Mouse (Mus musculus) MEL (cell line): ENCODE results near the gene Slmap. TPM values are rescaled to one million over a fixed set of nuclear protein-coding genes. Genes with fewer than 3 reads are reported as not detected.

ENCODE experiments used
- DNase-seq: peaks from one replicate; pipeline ENCODE4 v3.0.0; 2011; ENCODE audit warnings: low read depth, low spot score
- H3K27ac ChIP-seq: 2 replicates; pipeline ENCODE4 v1.5.1; 2012; ENCODE audit warnings: low read depth, mild to moderate bottlenecking, control low read depth, low read length, moderate library complexity; ENCODE audit not compliant: control insufficient read depth
- H3K27me3 ChIP-seq, 2 experiments: fragments of 150-350 bp in 1 of 2; sonication (generic) in 1 of 2; 2 replicates each; pipeline ENCODE4 v1.6.1; 2012; ENCODE audit warnings: low read length in 2 of 2, mild to moderate bottlenecking in 2 of 2, improper control_type of control experiment in 1 of 2, moderate library complexity in 1 of 2; ENCODE audit not compliant: insufficient read depth in 2 of 2, control insufficient read depth in 1 of 2
- H3K36me3 ChIP-seq, 2 experiments: 2 replicates each; pipeline ENCODE4 v1.6.1; 2012 to 2014; ENCODE audit warnings: low read length in 2 of 2, improper control_type of control experiment in 1 of 2, inconsistent platforms in 1 of 2, mild to moderate bottlenecking in 1 of 2; ENCODE audit not compliant: insufficient read depth in 2 of 2, control insufficient read depth in 1 of 2
- H3K4me1 ChIP-seq, 2 experiments: fragments of 150-350 bp in 1 of 2; sonication (generic) in 1 of 2; 2 replicates each; pipeline ENCODE4 v1.6.1; 2012; ENCODE audit warnings: low read length in 2 of 2, improper control_type of control experiment in 1 of 2, mild to moderate bottlenecking in 1 of 2; ENCODE audit not compliant: insufficient read depth in 2 of 2, control insufficient read depth in 1 of 2
- H3K4me3 ChIP-seq, 2 experiments: fragments of 150-350 bp in 1 of 2; sonication (generic) in 1 of 2; 2 replicates each; pipeline ENCODE4 v1.5.1; 2012; ENCODE audit warnings: low read depth in 2 of 2, low read length in 2 of 2, mild to moderate bottlenecking in 2 of 2, moderate library complexity in 2 of 2, control low read depth in 1 of 2, improper control_type of control experiment in 1 of 2; ENCODE audit not compliant: control insufficient read depth in 1 of 2, insufficient read depth in 1 of 2
- H3K79me2 ChIP-seq: 2 replicates; pipeline ENCODE4 v1.6.1; 2012; ENCODE audit warnings: mild to moderate bottlenecking, low read length, moderate library complexity; ENCODE audit not compliant: control insufficient read depth, poor library complexity, insufficient read depth
- H3K9ac ChIP-seq: 2 replicates; pipeline ENCODE4 v1.6.1; 2012; ENCODE audit warnings: low read depth, mild to moderate bottlenecking, control low read depth, low read length, moderate library complexity; ENCODE audit not compliant: control insufficient read depth, poor library complexity, severe bottlenecking
- H3K9me3 ChIP-seq: fragments of 150-350 bp; sonication (generic); replicated peaks from 2 replicates; pipeline ENCODE4 v1.6.1; 2012; ENCODE audit warnings: mild to moderate bottlenecking, low read length, improper control_type of control experiment, moderate library complexity; ENCODE audit not compliant: insufficient read depth
- BHLHE40 ChIP-seq: IDR thresholded peaks from 2 replicates; pipeline ENCODE4 v1.6.1; 2012; ENCODE audit warnings: low read depth, mild to moderate bottlenecking, inconsistent platforms, low read length, improper control_type of control experiment, borderline replicate concordance
- CTCF ChIP-seq, 3 experiments: IDR thresholded peaks in 2 of 3; conservative IDR thresholded peaks in 1 of 3; 2 replicates each; pipeline ENCODE4 v1.5.1; 2011 to 2012; ENCODE audit warnings: low read length in 3 of 3, low read depth in 2 of 3, mild to moderate bottlenecking in 2 of 3, improper control_type of control experiment in 1 of 3, inconsistent platforms in 1 of 3, mixed read lengths in 1 of 3, moderate library complexity in 1 of 3; ENCODE audit not compliant: control insufficient read depth in 1 of 3, insufficient read depth in 1 of 3, poor library complexity in 1 of 3, severe bottlenecking in 1 of 3
- E2F4 ChIP-seq: IDR thresholded peaks from 2 replicates; pipeline ENCODE4 v1.6.1; 2011; ENCODE audit warnings: low read depth, low read length, improper control_type of control experiment, borderline replicate concordance
- EP300 ChIP-seq, 2 experiments: IDR thresholded peaks; 2 replicates each; pipeline ENCODE4 v1.6.1; 2011; ENCODE audit warnings: improper control_type of control experiment in 2 of 2, low read length in 2 of 2, low read depth in 1 of 2, mild to moderate bottlenecking in 1 of 2
- ETS1 ChIP-seq: IDR thresholded peaks from 2 replicates; pipeline ENCODE4 v1.6.1; 2012; ENCODE audit warnings: low read depth, mild to moderate bottlenecking, inconsistent platforms, low read length, improper control_type of control experiment, moderate library complexity
- GABPA ChIP-seq: IDR thresholded peaks from 2 replicates; pipeline ENCODE4 v1.6.1; 2012; ENCODE audit warnings: low read depth, mild to moderate bottlenecking, inconsistent platforms, low read length, improper control_type of control experiment, moderate library complexity
- GATA1 ChIP-seq: IDR thresholded peaks from 2 replicates; pipeline ENCODE4 v1.6.1; 2011; ENCODE audit warnings: low read depth, low read length, improper control_type of control experiment
- HCFC1 ChIP-seq: IDR thresholded peaks from 2 replicates; pipeline ENCODE4 v1.6.1; 2012; ENCODE audit warnings: low read depth, mild to moderate bottlenecking, inconsistent platforms, low read length, improper control_type of control experiment, moderate library complexity
- JUND ChIP-seq: IDR thresholded peaks from 2 replicates; pipeline ENCODE4 v1.6.1; 2011; ENCODE audit warnings: low read depth, mild to moderate bottlenecking, improper control_type of control experiment, low read length
- MAX ChIP-seq: IDR thresholded peaks from 2 replicates; pipeline ENCODE4 v1.6.1; 2011; ENCODE audit warnings: low read length, improper control_type of control experiment
- MAZ ChIP-seq: IDR thresholded peaks from 2 replicates; pipeline ENCODE4 v1.6.1; 2012; ENCODE audit warnings: low read depth, mild to moderate bottlenecking, inconsistent platforms, low read length, improper control_type of control experiment
- MXI1 ChIP-seq: IDR thresholded peaks from 2 replicates; pipeline ENCODE4 v1.6.1; 2011; ENCODE audit warnings: mild to moderate bottlenecking, low read depth, low read length, improper control_type of control experiment
- NELFE ChIP-seq: IDR thresholded peaks from 2 replicates; pipeline ENCODE4 v1.6.1; 2011; ENCODE audit warnings: low read depth, low read length, improper control_type of control experiment
- POLR2A ChIP-seq, 2 experiments: IDR thresholded peaks; 2 replicates each; pipeline ENCODE4 v1.6.1; 2011 to 2012; ENCODE audit warnings: low read length in 2 of 2, mild to moderate bottlenecking in 2 of 2, control low read depth in 1 of 2, improper control_type of control experiment in 1 of 2, low read depth in 1 of 2, moderate library complexity in 1 of 2; ENCODE audit not compliant: control insufficient read depth in 1 of 2, insufficient read depth in 1 of 2, poor library complexity in 1 of 2
- POLR2AphosphoS2 ChIP-seq: IDR thresholded peaks from 2 replicates; pipeline ENCODE4 v1.6.1; 2011; ENCODE audit warnings: low read length, improper control_type of control experiment
- RAD21 ChIP-seq: IDR thresholded peaks from 2 replicates; pipeline ENCODE4 v1.6.1; 2011; ENCODE audit warnings: mild to moderate bottlenecking, low read depth, low read length, improper control_type of control experiment
- RCOR1 ChIP-seq: IDR thresholded peaks from 2 replicates; pipeline ENCODE4 v1.6.1; 2012; ENCODE audit warnings: low read depth, mild to moderate bottlenecking, inconsistent platforms, low read length, improper control_type of control experiment
- SIN3A ChIP-seq: IDR thresholded peaks from 2 replicates; pipeline ENCODE4 v1.6.1; 2012; ENCODE audit warnings: low read length, improper control_type of control experiment, inconsistent platforms
- TAL1 ChIP-seq: IDR thresholded peaks from 2 replicates; pipeline ENCODE4 v1.6.1; 2012; ENCODE audit warnings: mild to moderate bottlenecking, inconsistent platforms, low read length, moderate library complexity, mixed read lengths
- UBTF ChIP-seq: IDR thresholded peaks from 2 replicates; pipeline ENCODE4 v1.6.1; 2012; ENCODE audit warnings: low read depth, mild to moderate bottlenecking, inconsistent platforms, low read length, improper control_type of control experiment, moderate library complexity, borderline replicate concordance; ENCODE audit not compliant: insufficient read depth
- USF2 ChIP-seq, 2 experiments: IDR thresholded peaks; 2 replicates each; pipeline ENCODE4 v1.6.1; 2011 to 2012; ENCODE audit warnings: improper control_type of control experiment in 2 of 2, low read length in 2 of 2, borderline replicate concordance in 1 of 2, inconsistent platforms in 1 of 2, low read depth in 1 of 2, mild to moderate bottlenecking in 1 of 2; ENCODE audit not compliant: insufficient read depth in 1 of 2
- ZC3H11A ChIP-seq: IDR thresholded peaks from 2 replicates; pipeline ENCODE4 v1.6.1; 2012; ENCODE audit warnings: low read depth, mild to moderate bottlenecking, inconsistent platforms, low read length, improper control_type of control experiment
- ZKSCAN1 ChIP-seq: IDR thresholded peaks from 2 replicates; pipeline ENCODE4 v1.6.1; 2012; ENCODE audit warnings: low read depth, mild to moderate bottlenecking, inconsistent platforms, low read length, improper control_type of control experiment, moderate library complexity
- polyA plus RNA-seq, 2 experiments: library from polyadenylated mRNA; stranded (reverse) in 1 of 2; unstranded in 1 of 2; fragments of >175 nt in 1 of 2; fragments of >200 nt in 1 of 2; gene quantifications; 2 replicates each; pipeline versions ENCODE4 v1.2.1 to v1.2.4; 2012; ENCODE audit warnings: low replicate concordance in 2 of 2, low read depth in 1 of 2; ENCODE audit not compliant: insufficient read length in 2 of 2, insufficient read depth in 1 of 2, missing spikeins in 1 of 2
- total RNA-seq: library from RNA; depleted of rRNA; stranded (reverse); fragments of 300-350 nt; gene quantifications from 2 replicates; pipeline ENCODE4 v1.2.3, GENCODE M21; 2012

Gene Slmap
- total and polyA plus RNA-seq, 3 experiments: 21.4 to 41.9 TPM; not detected in 1

DNA sequence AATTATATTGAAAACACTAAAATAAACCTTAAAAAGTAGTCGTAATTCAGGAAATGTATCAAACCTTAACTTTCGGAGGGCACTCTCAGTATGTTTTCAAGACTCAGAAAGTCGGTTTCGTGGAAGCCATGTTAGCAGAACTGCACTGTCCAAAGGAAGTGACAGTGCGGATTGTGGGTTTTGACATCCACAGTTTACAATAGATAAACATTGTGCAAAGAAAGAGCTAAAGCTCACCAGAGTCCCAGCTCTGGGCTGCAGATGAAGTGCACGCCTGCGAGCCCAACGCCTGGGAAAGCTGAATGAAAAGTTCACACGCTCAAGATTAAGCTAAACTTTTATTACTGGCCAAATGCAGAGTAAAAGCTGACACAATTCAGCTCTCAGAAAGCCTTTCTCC is 18.9 kb downstream of the Slmap start:
- H3K4me3 ChIP-seq: peak overlapping the region; percentile 16 to 52
- peaks cover 6 to 7% of the 10 kb centered on the region in 2 experiments for H3K4me1 ChIP-seq
- H3K9me3 ChIP-seq: no peaks in the 10 kb centered on the region
- H3K36me3 ChIP-seq: peaks cover 0 to 22% of the 10 kb centered on the region in 2 experiments; a peak in 3 of 4 replicates
- H3K27ac ChIP-seq: peak overlapping the region; percentile 58
- peaks cover 57% of the 10 kb centered on the region for H3K79me2 ChIP-seq
- peak overlapping the region; percentile 42 for H3K9ac ChIP-seq
- DNase-seq: peak; percentile 83
- TF ChIP-seq JUND (no peak), ETS1 (peak; percentile 62), SIN3A (0 out of 2 replicates have a peak, but pooled peaks have one; percentile 35), MAX (no peak), EP300 (IDR thresholded peaks at IDR 0.05; ENCODE audit: low read depth in 1 of 2, low read length in 2 of 2) (peak in 1 of 2 experiments; percentile 60; a peak in 3 of 4 replicates), MXI1 (peak; percentile 81), TAL1 (peak; percentile 25; the same call in 1 of the 2 replicates), POLR2AphosphoS2 (no peak), GABPA (no peak), POLR2A (IDR thresholded peaks at IDR 0.05; ENCODE audit: control insufficient read depth in 1 of 2, insufficient read depth in 1 of 2, low read depth in 1 of 2, low read length in 2 of 2, poor library complexity in 1 of 2) (no peak)
- H3K27me3 ChIP-seq: no peaks in the 10 kb centered on the region

DNA sequence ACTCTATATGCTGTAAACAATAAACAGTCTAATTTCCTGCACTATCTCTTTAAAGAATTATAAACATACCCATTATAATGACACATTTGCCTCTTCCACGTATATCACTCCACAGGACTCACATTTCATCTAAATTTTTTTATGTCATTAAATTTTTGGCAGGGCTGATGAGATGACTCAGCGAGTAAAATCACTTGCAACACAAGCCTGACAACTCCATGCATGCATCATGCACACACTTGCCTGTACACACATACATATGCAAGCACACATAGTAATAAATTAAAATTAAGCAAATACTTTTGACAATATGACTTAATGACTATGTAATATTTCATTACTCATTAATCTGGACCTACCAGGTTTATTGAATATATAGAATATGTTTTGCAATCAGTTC is 24.2 kb downstream of the Slmap start:
- H3K4me1 ChIP-seq: peaks cover 3 to 5% of the 10 kb centered on the region in 2 experiments; a peak in 3 of 4 replicates
- DNase-seq: peak; percentile 41

More for the DNA sequence above, 24.2 kb downstream of the Slmap start:
- no peak for TF ChIP-seq RAD21
- TF ChIP-seq SIN3A: no peak
- no peak for TF ChIP-seq CTCF (IDR thresholded peaks at IDR 0.05 in 2 of 3, conservative IDR thresholded peaks at IDR 0.05 in 1 of 3; ENCODE audit: control insufficient read depth in 1 of 3, insufficient read depth in 1 of 3, low read depth in 2 of 3, low read length in 3 of 3, poor library complexity in 1 of 3, severe bottlenecking in 1 of 3)
- TF ChIP-seq BHLHE40: no peak
- no peak for TF ChIP-seq HCFC1
- no peak for TF ChIP-seq ZKSCAN1
- no peak for TF ChIP-seq MAX
- no peak for TF ChIP-seq RCOR1
- TF ChIP-seq UBTF: no peak
- TF ChIP-seq NELFE: no peak
- no peak for TF ChIP-seq ETS1
- no peak for TF ChIP-seq E2F4
- no peak for TF ChIP-seq USF2 (IDR thresholded peaks at IDR 0.05; ENCODE audit: borderline replicate concordance in 1 of 2, insufficient read depth in 1 of 2, low read depth in 1 of 2, low read length in 2 of 2)
- no peak for TF ChIP-seq ZC3H11A
- TF ChIP-seq EP300 (IDR thresholded peaks at IDR 0.05; ENCODE audit: low read depth in 1 of 2, low read length in 2 of 2): no peak
- no peak for TF ChIP-seq GATA1
- no peak for TF ChIP-seq MAZ
- Histone ChIP-seq H3K9ac (no peak overlapping the region), H3K27me3 (no peaks in the 10 kb centered on the region), H3K9me3 (no peaks in the 10 kb centered on the region), H3K4me3 (no peak overlapping the region), H3K36me3 (peaks cover 2 to 12% of the 10 kb centered on the region in 2 experiments), H3K79me2 (peaks cover 43% of the 10 kb centered on the region), H3K27ac (no peak overlapping the region)
